Mouse (Mus musculus) ES-E14 (cell line): ENCODE measurements around the gene Med22.

Experiments
- HCFC1 ChIP-seq: IDR thresholded peaks from 2 replicates; pipeline ENCODE4 v1.6.1; 2012; ENCODE audit warnings: low read length, inconsistent platforms, borderline replicate concordance; ENCODE audit not compliant: insufficient read depth
- ZC3H11A ChIP-seq: IDR thresholded peaks from 2 replicates; pipeline ENCODE4 v1.6.1; 2012; ENCODE audit warnings: low read depth, mild to moderate bottlenecking, inconsistent platforms, low read length, borderline replicate concordance
- ZNF384 ChIP-seq: IDR thresholded peaks from 2 replicates; pipeline ENCODE4 v1.6.1; 2012; ENCODE audit warnings: low read depth, low read length, inconsistent platforms

- TF ChIP-seq HCFC1 (no peak), ZNF384 (no peak), ZC3H11A (no peak)
Observed at GRCm38 (mm10) chr2:26954735-26955395, 44.4 kb upstream of the Med22 start.
